Mouse (Mus musculus): ENCODE data around the gene Alg10b. TPM values are rescaled to one million over a fixed set of nuclear protein-coding genes. Genes with fewer than 3 reads are reported as not detected.

The Alg10b gene
- polyA plus RNA-seq, 1 experiment from 2014 or later: 33.5 TPM

Small RNA genes within 50 kb of the gene (microRNA-seq; reads per million reads assigned to microRNA genes)
- not detected for gene Mir7648
